8 mouse cellular contexts compared by ENCODE assay signal in the genomic region with DNA sequence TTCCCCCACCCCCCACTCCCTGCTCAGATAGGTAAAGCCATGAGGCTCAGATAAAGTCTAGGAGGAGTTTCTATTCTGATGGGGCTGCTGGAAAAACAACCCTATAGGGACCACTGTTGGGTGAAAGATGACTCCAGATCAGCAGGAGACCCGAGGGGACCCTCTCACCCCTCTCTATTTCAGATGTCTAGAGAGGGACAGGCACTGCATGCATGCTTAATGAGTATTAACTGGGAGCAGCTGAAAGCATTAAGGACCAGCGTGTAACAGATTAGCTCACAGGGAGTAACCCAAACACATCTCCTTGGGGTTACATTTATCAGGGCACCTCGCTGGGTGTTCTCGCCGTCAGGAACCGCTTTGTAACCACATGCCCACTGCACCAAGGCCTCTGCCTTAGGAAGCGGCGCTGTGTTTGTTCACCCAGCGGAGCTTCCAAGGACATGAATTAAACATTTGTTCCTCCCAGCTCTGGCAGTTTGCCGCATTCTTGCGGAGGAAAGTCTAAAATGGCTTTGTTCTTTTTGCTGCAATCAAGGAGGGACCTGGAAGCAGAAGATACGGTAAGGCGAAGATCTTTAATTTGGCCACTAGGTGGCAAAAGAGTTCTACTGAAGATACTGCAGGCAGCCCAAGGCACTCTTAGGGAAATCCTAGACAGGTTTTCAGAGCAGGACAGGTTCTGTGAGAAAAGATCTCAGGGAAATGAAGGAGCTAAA.
A peak's percentile ranks its signal among the peaks of the same experiment; 100 is the strongest.
DNase-seq lines count a peak whose midpoint lies in the region; ATAC-seq and TF ChIP-seq lines count a peak whose summit lies in the region.

No protein-coding gene starts in this region.

- H3K27me3 ChIP-seq in hindbrain, postnatal 0 days (ENCODE audit: insufficient read depth, low read length) = no peaks in the 10 kb centered on the region

- TF ChIP-seq CTCF in hindbrain, postnatal 0 days (IDR thresholded peaks at IDR 0.05; ENCODE audit: low read depth) = peak; percentile 92

- DNase-seq in WW6 (ENCODE audit: low read depth, low spot score) = peak; percentile 45
- peak; percentile 78 to 86 for DNase-seq in cerebellum, postnatal 10 days
- peak; percentile 79 to 80 for DNase-seq in frontal cortex, postnatal 10 days (ENCODE audit: low spot score in 2 of 2)
- peak; percentile 95 for DNase-seq in hindbrain, postnatal 0 days (ENCODE audit: low spot score)
- DNase-seq in left cerebral cortex, adult 18-20 months (ENCODE audit: low spot score in 2 of 2) = peak; percentile 79
- DNase-seq in lung, postnatal 4 days = peak; percentile 72 to 74
- DNase-seq in retina, postnatal 1 day = peak; percentile 92
- DNase-seq in urinary bladder, postnatal 36 days (ENCODE audit: low spot score in 2 of 2) = peak; percentile 31 to 33

- no peaks in the 10 kb centered on the region for H3K9me3 ChIP-seq in hindbrain, postnatal 0 days (ENCODE audit: low read length)

- H3K4me1 ChIP-seq in hindbrain, postnatal 0 days (ENCODE audit: insufficient read depth, low read length) = no peaks in the 10 kb centered on the region

- peak overlapping the region; percentile 58 for H3K4me2 ChIP-seq in hindbrain, postnatal 0 days (ENCODE audit: low read depth, low read length)

- WGBS in hindbrain, postnatal 0 days = 0% methylated on average over 13 of the region's 13 CpGs

- peak overlapping the region; percentile 22 for H3K4me3 ChIP-seq in hindbrain, postnatal 0 days (ENCODE audit: low read length)

- peak overlapping the region; percentile 44 for H3K9ac ChIP-seq in hindbrain, postnatal 0 days (replicated peaks; ENCODE audit: low read length)

- peak overlapping the region; percentile 65 for H3K27ac ChIP-seq in hindbrain, postnatal 0 days

- no peaks in the 10 kb centered on the region for H3K36me3 ChIP-seq in hindbrain, postnatal 0 days (ENCODE audit: insufficient read depth, low read length)

- ATAC-seq in hindbrain, postnatal 0 days = peak; percentile 92

Comparison
In these comparisons a context has a peak if more than half of its experiments do, and no peak if none do; other contexts are left out.
1. Peak in every context shown above with its lines: DNase-seq, ATAC-seq, H3K4me3 ChIP-seq and H3K27ac ChIP-seq.
2. DNase-seq: peak in every context shown above with its lines; median percentile 95 in hindbrain, postnatal 0 days; 92 in retina, postnatal 1 day; 82 in cerebellum, postnatal 10 days; 80 in frontal cortex, postnatal 10 days; 79 in left cerebral cortex, adult 18-20 months; 73 in lung, postnatal 4 days; 45 in WW6; 32 in urinary bladder, postnatal 36 days.